8 mouse cellular contexts compared by ENCODE assay signal in the genomic region with DNA sequence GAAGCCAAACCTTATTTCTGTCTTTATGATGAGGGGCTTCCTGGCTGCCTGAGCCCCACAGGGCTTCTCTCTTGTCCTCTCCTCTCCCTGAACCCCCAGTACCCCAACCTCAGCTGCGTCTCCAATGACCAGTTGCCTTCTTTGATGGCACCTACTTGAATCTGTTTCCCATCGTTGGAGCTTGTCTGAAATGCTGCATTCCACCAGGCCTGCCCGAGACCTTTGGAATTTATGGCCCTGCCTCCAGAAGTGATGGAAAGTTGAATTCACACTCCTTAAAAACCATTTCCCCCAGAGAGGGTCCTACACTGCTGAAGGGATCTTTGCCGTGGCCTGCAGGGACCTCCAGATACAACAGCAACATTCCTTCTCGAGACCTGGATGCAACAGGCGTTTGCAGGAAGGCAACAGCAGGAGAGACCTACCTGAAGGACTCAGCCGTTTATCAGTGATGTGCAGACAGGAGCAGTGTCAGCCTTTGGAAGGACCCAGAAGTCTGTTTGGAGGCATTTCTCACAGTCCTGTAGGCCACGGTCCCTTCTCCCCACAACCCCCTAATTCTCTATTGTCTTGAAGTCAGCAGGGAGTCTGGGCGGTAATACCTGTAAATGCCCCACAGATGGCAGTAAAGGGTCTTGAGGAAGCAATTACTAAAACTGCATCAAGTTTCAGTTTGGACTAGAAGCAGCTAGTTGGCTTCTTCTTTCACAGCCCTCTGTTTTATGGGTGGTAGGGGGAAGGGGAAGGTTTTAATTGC. TPM values are rescaled to one million over a fixed set of nuclear protein-coding genes. Genes with fewer than 3 reads are reported as not detected.
DNase-seq lines count a peak whose midpoint lies in the region; ATAC-seq lines count a peak whose summit lies in the region.

No protein-coding gene starts in this region.

- H3K27me3 ChIP-seq in splenic B cell, adult 2 months (ENCODE audit: control insufficient read depth, insufficient read depth, low read length, poor library complexity, severe bottlenecking) = no peaks in the 10 kb centered on the region; the same call in 1 of the 2 replicates

- peak; percentile 90 for DNase-seq in heart, adult 11 months
- no peak for DNase-seq in heart, postnatal 25 days (ENCODE audit: low spot score)
- DNase-seq in ES-CJ7 (ENCODE audit: low read depth, low spot score) = peak; percentile 89
- peak; percentile 93 for DNase-seq in embryo, embryonic 10.5 days (ENCODE audit: low spot score)
- peak; percentile 40 to 41 for DNase-seq in heart, postnatal 36 days
- DNase-seq in layer of hippocampus, postnatal 25 days (ENCODE audit: extremely low spot score in 1 of 2, low spot score in 1 of 2) = peak; percentile 11 to 16
- DNase-seq in splenic B cell, adult 2 months (ENCODE audit: low read depth, low spot score) = peak; percentile 89

- no peaks in the 10 kb centered on the region for H3K36me3 ChIP-seq in splenic B cell, adult 2 months (ENCODE audit: control insufficient read depth, insufficient read depth, low read length, poor library complexity, severe bottlenecking)

- intact Hi-C loops in heart, postnatal 25 days (cut with DNase I) = loop anchor here (2.0 kb wide), 1 partner anchor 24 kb away; no protein-coding TSS in a partner anchor
- intact Hi-C loops in heart, postnatal 36 days (cut with DNase I) = loop anchor here (5.0 kb wide), 2 partner anchors 620 to 1010 kb away; no protein-coding TSS in a partner anchor

- ATAC-seq in megakaryocyte progenitor cell, adult 5-6 weeks (replicated peaks; ENCODE audit: poor library complexity) = peak; percentile 98

RNA-seq across cellular contexts. Expression of a gene that starts 20.3 kb away (rescaled TPM):
- total RNA-seq in heart, postnatal 25 days (2021) = 1 to 10 TPM; 7.6 to 8.7 TPM
- 10 to 100 TPM in 1 of 2 experiments, 1 to 10 TPM in 1; 8.7 to 10.5 TPM for total RNA-seq in heart, postnatal 36 days (2021)
- total RNA-seq in layer of hippocampus, postnatal 25 days (2021) = 10 to 100 TPM; 16.4 to 17.7 TPM
- 74.3 and 76.6 TPM in 2 replicates for total RNA-seq in megakaryocyte progenitor cell, adult 5-6 weeks (2015)
- total RNA-seq in megakaryocyte progenitor cell, adult 5-6 weeks (2017) = 89.6 and 96.1 TPM in 2 replicates

RNA-seq across cellular contexts. Expression of a gene that starts 45.2 kb away (rescaled TPM):
- total RNA-seq in heart, postnatal 25 days (2021) = 1 to 10 TPM; 3.2 to 4.2 TPM
- 1 to 10 TPM; 3.1 to 4.6 TPM for total RNA-seq in heart, postnatal 36 days (2021)
- total RNA-seq in layer of hippocampus, postnatal 25 days (2021) = under 1 TPM; 0.44 to 0.70 TPM
- 57.7 and 65.9 TPM in 2 replicates for total RNA-seq in megakaryocyte progenitor cell, adult 5-6 weeks (2015)
- 19.6 and 26.1 TPM in 2 replicates for total RNA-seq in megakaryocyte progenitor cell, adult 5-6 weeks (2017)

RNA-seq across cellular contexts. Expression of a gene that starts 45.8 kb away (rescaled TPM):
- total RNA-seq in heart, postnatal 25 days (2021) = 10 to 100 TPM; 87.0 to 97.5 TPM
- total RNA-seq in heart, postnatal 36 days (2021) = 10 to 100 TPM; 94.7 to 99.9 TPM
- 10 to 100 TPM; 56.7 to 68.5 TPM for total RNA-seq in layer of hippocampus, postnatal 25 days (2021)
- total RNA-seq in megakaryocyte progenitor cell, adult 5-6 weeks (2015) = 117 and 123 TPM in 2 replicates
- total RNA-seq in megakaryocyte progenitor cell, adult 5-6 weeks (2017) = 114 and 124 TPM in 2 replicates

Comparison
In these comparisons a context has a peak if more than half of its experiments do, and no peak if none do; other contexts are left out.
1. RNA of a gene that starts 20.3 kb away (total RNA-seq): 74.3 to 96.1 TPM in megakaryocyte progenitor cell, adult 5-6 weeks; 16.4 to 17.7 TPM in layer of hippocampus, postnatal 25 days, 8.7 to 10.5 TPM in heart, postnatal 36 days and 7.6 to 8.7 TPM in heart, postnatal 25 days; every median in the first group is over 4 times any median in the second.